Mouse (Mus musculus): ENCODE measurements at regions not wholly inside any gene's neighbourhood (a gene's known extent, or its start where the extent isn't known, plus 50 kb on each side); places are given as distances from the start of the nearest gene placed in this dataset.

GRCm38 (mm10) chr4:4226209-4226608, 148.9 kb upstream of the Sdr16c6 start:
- no peaks in the 10 kb centered on the region for H3K4me1 ChIP-seq (ENCODE audit: control insufficient read depth, insufficient read depth, low read length)
- no peaks in the 10 kb centered on the region for H3K9me3 ChIP-seq (replicated peaks; ENCODE audit: control insufficient read depth, low read length)
- no peaks in the 10 kb centered on the region for H3K36me3 ChIP-seq (ENCODE audit: control insufficient read depth, insufficient read depth)
- WGBS = 19% methylated on average over 1 of the region's 1 CpGs
- no peaks in the 10 kb centered on the region for H3K27me3 ChIP-seq (ENCODE audit: control insufficient read depth, insufficient read depth, low read length)
- H3K4me2 ChIP-seq (ENCODE audit: low read depth, low read length) = no peak overlapping the region
- ATAC-seq (replicated peaks; ENCODE audit: extremely low read depth, insufficient read depth, low FRiP score) = no peak
- H3K4me3 ChIP-seq (ENCODE audit: low read length) = no peak overlapping the region
- H3K9ac ChIP-seq (ENCODE audit: low read length) = no peak overlapping the region
- H3K27ac ChIP-seq (ENCODE audit: low read length) = no peak overlapping the region

- Histone ChIP-seq H3K4me1 (ENCODE audit: control insufficient read depth, insufficient read depth, low read length) (no peaks in the 10 kb centered on the region), H3K9ac (ENCODE audit: low read length) (no peak overlapping the region), H3K27me3 (ENCODE audit: control insufficient read depth, insufficient read depth, low read length) (no peaks in the 10 kb centered on the region), H3K4me3 (ENCODE audit: low read length) (no peak overlapping the region), H3K9me3 (replicated peaks; ENCODE audit: control insufficient read depth, low read length) (no peaks in the 10 kb centered on the region), H3K27ac (ENCODE audit: low read length) (no peak overlapping the region), H3K4me2 (ENCODE audit: low read depth, low read length) (no peak overlapping the region), H3K36me3 (ENCODE audit: control insufficient read depth, insufficient read depth) (no peaks in the 10 kb centered on the region)
- 63% methylated on average over 2 of the region's 2 CpGs for WGBS
- no peak for ATAC-seq (replicated peaks; ENCODE audit: extremely low read depth, insufficient read depth, low FRiP score)
Measured at GRCm38 (mm10) chr4:4219701-4220100, 142.4 kb upstream of the Sdr16c6 start.

- Histone ChIP-seq H3K4me2 (ENCODE audit: low read depth, low read length) (no peak overlapping the region), H3K9ac (ENCODE audit: low read length) (no peak overlapping the region), H3K4me1 (ENCODE audit: control insufficient read depth, insufficient read depth, low read length) (no peaks in the 10 kb centered on the region), H3K4me3 (ENCODE audit: low read length) (no peak overlapping the region), H3K36me3 (ENCODE audit: control insufficient read depth, insufficient read depth) (no peaks in the 10 kb centered on the region), H3K27me3 (ENCODE audit: control insufficient read depth, insufficient read depth, low read length) (no peaks in the 10 kb centered on the region), H3K9me3 (replicated peaks; ENCODE audit: control insufficient read depth, low read length) (no peaks in the 10 kb centered on the region), H3K27ac (ENCODE audit: low read length) (no peak overlapping the region)
- 75% methylated on average over 2 of the region's 2 CpGs for WGBS
- no peak for ATAC-seq (replicated peaks; ENCODE audit: extremely low read depth, insufficient read depth, low FRiP score)
Measured at GRCm38 (mm10) chr4:4211892-4212291, 134.6 kb upstream of the Sdr16c6 start.

GRCm38 (mm10) chr4:4205158-4205557, 127.8 kb upstream of the Sdr16c6 start:
- H3K4me2 ChIP-seq (ENCODE audit: low read depth, low read length) = no peak overlapping the region
- no peaks in the 10 kb centered on the region for H3K27me3 ChIP-seq (ENCODE audit: control insufficient read depth, insufficient read depth, low read length)
- ATAC-seq (replicated peaks; ENCODE audit: extremely low read depth, insufficient read depth, low FRiP score) = no peak
- no peaks in the 10 kb centered on the region for H3K9me3 ChIP-seq (replicated peaks; ENCODE audit: control insufficient read depth, low read length)
- WGBS = 42% methylated on average over 1 of the region's 1 CpGs
- H3K4me3 ChIP-seq (ENCODE audit: low read length) = no peak overlapping the region
- H3K9ac ChIP-seq (ENCODE audit: low read length) = no peak overlapping the region
- no peaks in the 10 kb centered on the region for H3K36me3 ChIP-seq (ENCODE audit: control insufficient read depth, insufficient read depth)
- no peaks in the 10 kb centered on the region for H3K4me1 ChIP-seq (ENCODE audit: control insufficient read depth, insufficient read depth, low read length)
- H3K27ac ChIP-seq (ENCODE audit: low read length) = no peak overlapping the region

- Histone ChIP-seq H3K4me1 (ENCODE audit: control insufficient read depth, insufficient read depth, low read length) (no peaks in the 10 kb centered on the region), H3K27ac (ENCODE audit: low read length) (no peak overlapping the region), H3K4me3 (ENCODE audit: low read length) (no peak overlapping the region), H3K27me3 (ENCODE audit: control insufficient read depth, insufficient read depth, low read length) (no peaks in the 10 kb centered on the region), H3K9me3 (replicated peaks; ENCODE audit: control insufficient read depth, low read length) (no peaks in the 10 kb centered on the region), H3K4me2 (ENCODE audit: low read depth, low read length) (no peak overlapping the region), H3K36me3 (ENCODE audit: control insufficient read depth, insufficient read depth) (no peaks in the 10 kb centered on the region), H3K9ac (ENCODE audit: low read length) (no peak overlapping the region)
- ATAC-seq (replicated peaks; ENCODE audit: extremely low read depth, insufficient read depth, low FRiP score) = no peak
- WGBS = 57% methylated on average over 2 of the region's 2 CpGs
Measured at GRCm38 (mm10) chr4:4199309-4199708, 122.0 kb upstream of the Sdr16c6 start.

- H3K9ac ChIP-seq (ENCODE audit: low read length) = no peak overlapping the region
- H3K36me3 ChIP-seq (ENCODE audit: control insufficient read depth, insufficient read depth) = no peaks in the 10 kb centered on the region
- H3K4me3 ChIP-seq (ENCODE audit: low read length) = no peak overlapping the region
- no peaks in the 10 kb centered on the region for H3K4me1 ChIP-seq (ENCODE audit: control insufficient read depth, insufficient read depth, low read length)
- no peaks in the 10 kb centered on the region for H3K27me3 ChIP-seq (ENCODE audit: control insufficient read depth, insufficient read depth, low read length)
- H3K27ac ChIP-seq (ENCODE audit: low read length) = no peak overlapping the region
- ATAC-seq (replicated peaks; ENCODE audit: extremely low read depth, insufficient read depth, low FRiP score) = no peak
- H3K9me3 ChIP-seq (replicated peaks; ENCODE audit: control insufficient read depth, low read length) = no peaks in the 10 kb centered on the region
- no peak overlapping the region for H3K4me2 ChIP-seq (ENCODE audit: low read depth, low read length)
- WGBS = 61% methylated on average over 2 of the region's 2 CpGs
Measured at GRCm38 (mm10) chr4:4195834-4196233, 118.5 kb upstream of the Sdr16c6 start.

- H3K36me3 ChIP-seq (ENCODE audit: control insufficient read depth, insufficient read depth) = no peaks in the 10 kb centered on the region
- no peak overlapping the region for H3K27ac ChIP-seq (ENCODE audit: low read length)
- H3K9me3 ChIP-seq (replicated peaks; ENCODE audit: control insufficient read depth, low read length) = no peaks in the 10 kb centered on the region
- WGBS = 66% methylated on average over 8 of the region's 8 CpGs
- no peak for ATAC-seq (replicated peaks; ENCODE audit: extremely low read depth, insufficient read depth, low FRiP score)
- H3K27me3 ChIP-seq (ENCODE audit: control insufficient read depth, insufficient read depth, low read length) = no peaks in the 10 kb centered on the region
- no peak overlapping the region for H3K4me3 ChIP-seq (ENCODE audit: low read length)
- no peaks in the 10 kb centered on the region for H3K4me1 ChIP-seq (ENCODE audit: control insufficient read depth, insufficient read depth, low read length)
- H3K9ac ChIP-seq (ENCODE audit: low read length) = no peak overlapping the region
- no peak overlapping the region for H3K4me2 ChIP-seq (ENCODE audit: low read depth, low read length)
Measured at GRCm38 (mm10) chr4:4195250-4195649, 117.9 kb upstream of the Sdr16c6 start.
